Mouse (Mus musculus) urinary bladder, postnatal 36 days (tissue): Measurements from ENCODE around the gene Med24.

ENCODE experiments used
- DNase-seq, 2 experiments: peaks; one replicate each; pipeline ENCODE4 v3.0.0; 2022; ENCODE audit warnings: low spot score in 2 of 2, mixed read lengths in 1 of 2

Gene Med24

GRCm38 (mm10) chr11:98765421-98766309 is 36.4 kb upstream of the Med24 start:
- DNase-seq = no peak

- DNase-seq = no peak
These were observed 35.5 kb upstream of the Med24 start for GRCm38 (mm10) chr11:98764746-98765145.

- no peak for DNase-seq
These were observed 34.9 kb upstream of the Med24 start for GRCm38 (mm10) chr11:98764091-98764490.

GRCm38 (mm10) chr11:98763502-98763861 is 34.2 kb upstream of the Med24 start:
- DNase-seq = no peak

- no peak for DNase-seq
These were observed 33.7 kb upstream of the Med24 start for GRCm38 (mm10) chr11:98762756-98763501.

GRCm38 (mm10) chr11:98761939-98762338 is 32.7 kb upstream of the Med24 start:
- DNase-seq = no peak

- DNase-seq = no peak
These were observed 27.5 kb upstream of the Med24 start for GRCm38 (mm10) chr11:98756711-98757110.

- no peak for DNase-seq
These were observed 26.6 kb upstream of the Med24 start for GRCm38 (mm10) chr11:98755726-98756380.

- no peak for DNase-seq
These were observed 25.5 kb upstream of the Med24 start for GRCm38 (mm10) chr11:98754621-98755181.

- DNase-seq = no peak
These were observed 25.0 kb upstream of the Med24 start for GRCm38 (mm10) chr11:98754151-98754620.

GRCm38 (mm10) chr11:98753264-98753663 is 24.0 kb upstream of the Med24 start:
- no peak for DNase-seq

- DNase-seq = no peak
These were observed 23.4 kb upstream of the Med24 start for GRCm38 (mm10) chr11:98752562-98753140.

- DNase-seq = no peak
These were observed 22.1 kb upstream of the Med24 start for GRCm38 (mm10) chr11:98751221-98751782.

GRCm38 (mm10) chr11:98750351-98751201 is 21.3 kb upstream of the Med24 start:
- peak in 1 of 2 experiments; percentile 78 for DNase-seq

- DNase-seq = no peak
These were observed 20.5 kb upstream of the Med24 start for GRCm38 (mm10) chr11:98749716-98750115.

GRCm38 (mm10) chr11:98748506-98749416 is 19.5 kb upstream of the Med24 start:
- no peak for DNase-seq

- no peak for DNase-seq
These were observed 18.7 kb upstream of the Med24 start for GRCm38 (mm10) chr11:98747804-98748505.

GRCm38 (mm10) chr11:98746855-98747693 is 17.8 kb upstream of the Med24 start:
- peak; percentile 68 to 85 for DNase-seq
